Mouse (Mus musculus) embryonic facial prominence, embryonic 14.5 days (tissue): Measurements from ENCODE around the gene Sema7a. TPM values are rescaled to one million over a fixed set of nuclear protein-coding genes. Genes with fewer than 3 reads are reported as not detected.

Experiments used
- ATAC-seq: fragments of 200-750 bp; cut with Nextera tagmentation; 2 replicates; pipeline ENCODE4 v1.8.0; 2017; ENCODE audit warnings: low read depth, moderate number of reproducible peaks, moderate TSS enrichment
- DNase-seq: peaks from one replicate; pipeline ENCODE4 v3.0.0-alpha.2; 2015; ENCODE audit warnings: low spot score
- H3K27ac ChIP-seq: fragments of 300-500 bp; sonication (generic); replicated peaks from 2 replicates; pipeline ENCODE4 v1.5.1; 2014; ENCODE audit warnings: low read depth, mild to moderate bottlenecking, low read length, moderate library complexity
- H3K27me3 ChIP-seq: fragments of 300-500 bp; sonication (generic); replicated peaks from 2 replicates; pipeline ENCODE4 v1.6.1; 2014; ENCODE audit warnings: low read length; ENCODE audit not compliant: control insufficient read depth, insufficient read depth
- H3K36me3 ChIP-seq: fragments of 300-500 bp; sonication (generic); 2 replicates; pipeline ENCODE4 v1.6.1; 2014; ENCODE audit warnings: low read length, mixed read lengths; ENCODE audit not compliant: control insufficient read depth, insufficient read depth
- H3K4me1 ChIP-seq: fragments of 300-500 bp; sonication (generic); 2 replicates; pipeline ENCODE4 v1.6.1; 2014; ENCODE audit warnings: antibody characterized with exemption, low read length; ENCODE audit not compliant: control insufficient read depth, insufficient read depth
- H3K4me2 ChIP-seq: fragments of 300-500 bp; sonication (generic); 2 replicates; pipeline ENCODE4 v1.6.1; 2014; ENCODE audit warnings: low read depth, mild to moderate bottlenecking, low read length, moderate library complexity, mixed read lengths
- H3K4me3 ChIP-seq: fragments of 300-500 bp; sonication (generic); 2 replicates; pipeline ENCODE4 v1.5.1; 2014; ENCODE audit warnings: low read depth, mild to moderate bottlenecking, low read length
- H3K9ac ChIP-seq: fragments of 300-500 bp; sonication (generic); 2 replicates; pipeline ENCODE4 v1.6.1; 2014; ENCODE audit warnings: low read depth, mild to moderate bottlenecking, low read length, moderate library complexity, mixed read lengths
- H3K9me3 ChIP-seq: fragments of 300-500 bp; sonication (generic); 2 replicates; pipeline ENCODE4 v1.6.1; 2016; ENCODE audit warnings: low read length; ENCODE audit not compliant: control insufficient read depth
- WGBS: fragments of 180-500 bp; shearing (Covaris S2); extraction: QIAGEN DNeasy Blood & Tissue Kit; methylation state at CpG from one replicate; pipeline ENCODE4 v1.1.7; 2014; 5-methylcytosine and 5-hydroxymethylcytosine counted together
- polyA plus RNA-seq: library from polyadenylated mRNA; unstranded; fragments of >200 nt; fragmentation: Nextera tagmentation; extraction: Ambion mirVana; gene quantifications from 2 replicates; pipeline ENCODE4 v1.2.1, GENCODE M21; 2014

Sema7a gene
- polyA plus RNA-seq, 1 experiment from 2014 or later, result 1.2 TPM

DNA sequence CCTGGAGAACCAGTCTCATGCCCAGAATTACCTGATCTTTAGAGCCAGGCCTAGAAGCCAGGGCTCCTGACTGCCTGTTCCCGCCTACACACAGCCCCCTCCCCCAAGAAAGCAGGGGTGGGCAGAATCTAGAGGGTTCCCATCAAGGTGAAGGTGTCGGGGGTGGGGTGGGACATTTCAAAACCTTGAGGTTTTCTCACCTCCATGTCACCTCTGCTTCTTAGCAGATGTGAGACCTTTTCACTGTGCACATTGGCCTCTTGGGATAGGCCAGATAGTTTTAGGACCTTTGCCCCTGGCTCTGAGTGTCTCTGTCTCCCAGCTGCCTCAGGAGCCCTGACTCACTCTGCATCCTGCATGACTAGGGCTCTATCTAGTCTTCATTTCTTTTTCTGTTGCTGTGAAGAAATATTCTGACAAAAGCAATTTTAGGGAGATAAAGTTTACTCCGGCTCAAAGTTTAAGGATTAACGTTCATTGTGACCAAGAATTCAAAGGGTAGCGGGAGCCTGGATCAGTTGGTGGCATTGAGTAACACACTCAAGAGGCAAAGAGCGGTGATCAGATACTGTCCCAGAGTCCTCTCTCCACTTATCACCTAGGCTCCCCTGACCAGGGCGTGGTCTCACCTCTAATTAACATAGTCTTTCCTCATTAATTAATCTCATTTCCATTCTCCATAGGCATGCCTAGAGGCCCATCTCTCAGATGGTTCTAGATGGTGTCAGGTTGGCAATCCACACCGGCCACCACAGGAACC is 29.1 kb downstream of the Sema7a start:
- DNase-seq (no peak), ATAC-seq (no peak)
- Histone ChIP-seq H3K27me3 (no peaks in the 10 kb centered on the region), H3K4me2 (no peak overlapping the region), H3K9ac (no peak overlapping the region), H3K9me3 (no peaks in the 10 kb centered on the region), H3K4me1 (peaks cover 18% of the 10 kb centered on the region), H3K27ac (no peak overlapping the region), H3K36me3 (no peaks in the 10 kb centered on the region), H3K4me3 (no peak overlapping the region)
- 89% methylated on average over 8 of the region's 8 CpGs for WGBS

DNA sequence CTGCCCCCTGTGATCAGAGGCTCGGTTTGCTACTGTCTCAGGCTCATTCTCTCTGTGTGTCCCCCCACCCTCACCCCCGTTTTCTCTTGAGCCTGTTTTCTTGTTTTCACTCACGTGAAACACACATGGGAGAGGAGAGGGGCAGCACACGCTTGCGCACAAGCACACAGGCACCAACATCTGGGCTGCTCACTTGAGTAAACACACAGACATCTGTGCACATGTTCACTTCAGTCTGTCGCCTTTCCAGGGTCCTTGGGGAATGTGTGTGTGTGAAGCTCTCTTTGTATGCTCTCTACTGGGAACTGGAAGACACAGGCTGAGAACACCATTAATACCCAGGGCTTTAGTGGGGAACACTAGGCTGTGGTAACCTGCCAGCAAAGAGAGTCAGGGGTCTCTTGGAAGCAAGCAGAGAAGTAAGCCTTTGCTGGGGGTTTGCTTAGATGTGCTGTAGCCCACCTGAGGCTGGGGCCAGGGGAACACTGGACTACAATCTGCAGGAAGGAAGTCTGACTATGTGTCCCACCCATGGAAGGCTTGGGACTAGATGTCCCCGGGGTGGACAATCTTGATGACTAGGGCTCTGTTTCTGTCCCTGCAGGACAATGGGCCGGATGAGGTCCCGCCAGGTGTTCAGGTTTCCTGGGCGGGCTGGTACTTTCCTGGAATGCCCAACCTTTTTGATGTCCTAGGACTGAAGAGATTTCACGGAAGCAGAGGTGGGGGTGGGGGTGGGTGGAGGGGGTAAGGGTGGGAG is 30.0 kb downstream of the Sema7a start:
- Histone ChIP-seq H3K27ac (no peak overlapping the region), H3K27me3 (no peaks in the 10 kb centered on the region), H3K9me3 (no peaks in the 10 kb centered on the region), H3K9ac (no peak overlapping the region), H3K4me3 (no peak overlapping the region), H3K4me1 (peaks cover 18% of the 10 kb centered on the region), H3K36me3 (no peaks in the 10 kb centered on the region), H3K4me2 (no peak overlapping the region)
- peak; percentile 37; the same call in 1 of the 2 replicates for ATAC-seq
- WGBS, result 71% methylated on average over 11 of the region's 11 CpGs
- DNase-seq, result peak; percentile 54

DNA sequence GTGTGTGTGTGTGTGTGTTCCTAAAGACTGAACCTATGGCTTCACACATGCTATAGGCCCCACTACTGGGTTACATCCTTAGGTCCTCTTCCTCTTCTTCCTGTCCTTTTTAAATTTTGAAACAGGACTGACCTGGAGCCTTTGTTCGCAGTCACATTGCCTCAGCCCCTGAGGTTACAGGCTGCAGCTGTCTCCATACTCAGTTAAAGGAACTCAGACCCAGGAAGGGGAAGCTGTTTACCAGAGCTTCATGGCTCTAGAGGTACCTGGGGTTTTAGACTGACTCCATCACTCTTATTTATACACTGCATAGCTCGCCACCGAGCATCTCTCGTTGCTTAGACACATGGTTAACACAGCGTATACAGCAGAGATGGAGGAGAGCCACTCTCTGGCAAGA is 31.5 kb downstream of the Sema7a start:
- no peaks in the 10 kb centered on the region for H3K27me3 ChIP-seq
- H3K4me3 ChIP-seq, result no peak overlapping the region
- no peak overlapping the region for H3K9ac ChIP-seq
- no peak overlapping the region for H3K27ac ChIP-seq
- ATAC-seq (no peak), DNase-seq (no peak)
- WGBS, result 80% methylated on average over 5 of the region's 5 CpGs
- H3K4me2 ChIP-seq, result no peak overlapping the region
- H3K4me1 ChIP-seq, result peaks cover 18% of the 10 kb centered on the region
- H3K36me3 ChIP-seq, result no peaks in the 10 kb centered on the region
- H3K9me3 ChIP-seq, result no peaks in the 10 kb centered on the region

DNA sequence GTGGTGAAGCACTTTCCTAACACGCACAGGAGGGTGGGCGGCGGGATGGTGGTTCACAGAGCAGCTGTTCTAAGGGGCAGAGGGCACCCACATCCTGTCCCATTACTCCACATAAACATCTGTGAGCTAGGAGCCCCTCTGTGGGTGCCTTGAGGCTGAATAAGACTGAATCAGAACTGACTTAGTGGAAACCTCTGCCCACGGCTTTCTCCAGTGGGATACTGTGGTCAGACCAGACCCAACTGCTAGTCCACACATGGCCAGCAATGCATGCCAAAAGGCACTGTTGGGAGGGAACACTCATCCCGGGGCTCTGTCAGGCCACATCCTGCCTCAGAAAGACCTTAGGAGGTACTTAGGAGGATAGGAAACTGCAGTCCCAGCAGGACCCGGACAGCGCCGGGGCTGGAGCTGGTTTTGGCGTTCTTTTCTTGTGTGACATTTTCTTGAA is 32.3 kb downstream of the Sema7a start:
- DNase-seq, result peak; percentile 16
- Histone ChIP-seq H3K4me3 (no peak overlapping the region), H3K4me2 (peak overlapping the region; percentile 20; the same call in 1 of the 2 replicates), H3K9ac (no peak overlapping the region), H3K9me3 (no peaks in the 10 kb centered on the region), H3K4me1 (peaks cover 18% of the 10 kb centered on the region), H3K36me3 (no peaks in the 10 kb centered on the region), H3K27ac (peak overlapping the region; percentile 68), H3K27me3 (no peaks in the 10 kb centered on the region)
- 47% methylated on average over 9 of the region's 9 CpGs for WGBS
- ATAC-seq, result no peak

DNA sequence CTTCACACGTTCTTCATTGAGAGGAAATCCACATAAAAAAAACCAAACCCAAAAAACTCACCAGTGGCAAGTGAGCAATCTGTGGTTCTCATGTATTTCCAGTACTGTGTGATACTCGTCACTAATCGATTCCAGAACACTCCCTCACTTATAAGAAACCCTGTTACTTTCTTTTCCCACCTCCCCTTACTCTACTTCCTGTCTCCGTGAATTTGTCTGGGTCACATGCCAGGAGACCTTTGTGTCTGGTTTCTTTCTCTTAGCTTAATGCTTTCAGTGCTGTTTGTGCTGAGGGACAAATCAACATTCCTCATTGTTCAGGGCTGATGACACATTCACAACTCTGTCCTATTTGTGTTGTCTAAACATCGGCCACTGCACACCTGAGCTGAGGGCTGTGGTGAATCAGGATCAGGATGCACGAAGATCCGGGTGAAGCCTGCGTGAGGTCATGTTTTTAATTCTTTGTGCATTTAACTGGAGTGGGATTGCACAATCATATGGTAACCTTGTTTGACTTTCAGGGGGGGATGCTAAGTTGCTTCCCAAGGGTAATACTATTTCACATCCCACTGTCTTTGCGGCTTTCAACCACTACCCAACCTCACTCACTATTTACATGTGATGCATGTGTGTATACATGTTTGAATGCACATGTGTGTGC is 33.0 kb downstream of the Sema7a start:
- Histone ChIP-seq H3K36me3 (no peaks in the 10 kb centered on the region), H3K27me3 (no peaks in the 10 kb centered on the region), H3K4me3 (no peak overlapping the region), H3K4me1 (peaks cover 18% of the 10 kb centered on the region), H3K27ac (peak overlapping the region; percentile 68), H3K9ac (no peak overlapping the region), H3K4me2 (peak overlapping the region; percentile 20; the same call in 1 of the 2 replicates), H3K9me3 (no peaks in the 10 kb centered on the region)
- peak; percentile 46 for DNase-seq
- 32% methylated on average over 9 of the region's 9 CpGs for WGBS
- no peak for ATAC-seq

DNA sequence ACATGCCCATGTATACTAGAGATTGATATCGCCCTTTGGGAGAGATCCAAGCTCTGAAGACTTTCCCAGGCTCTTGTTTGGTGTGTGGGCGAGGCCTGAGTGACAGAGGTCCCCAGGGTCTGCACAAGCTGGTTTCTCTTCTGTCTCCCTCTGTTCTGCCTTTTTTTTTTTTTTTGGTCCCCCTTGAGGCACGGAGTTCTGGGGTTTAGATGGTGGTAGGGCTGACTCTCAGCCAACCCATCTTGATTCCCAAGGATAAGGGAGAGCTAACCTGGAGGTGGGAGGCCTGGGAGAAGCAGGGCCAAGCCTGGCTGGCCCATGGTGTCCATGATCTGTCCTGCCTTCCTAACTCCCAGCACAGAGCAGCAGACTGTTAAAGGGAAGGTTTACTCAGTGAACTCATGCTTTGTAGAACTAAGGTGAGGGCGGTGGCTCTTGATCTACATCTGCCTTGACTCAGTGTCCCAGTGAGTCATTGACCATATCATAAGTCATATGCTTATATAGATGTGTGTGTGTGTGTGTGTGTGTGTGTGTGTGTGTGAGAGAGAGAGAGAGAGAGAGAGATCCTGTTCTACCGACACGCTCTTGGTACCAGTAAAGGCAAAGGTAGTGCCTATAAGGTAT is 33.6 kb downstream of the Sema7a start:
- Histone ChIP-seq H3K27ac (0 out of 2 replicates have a peak overlapping the region, but pooled peaks have one; percentile 0), H3K4me2 (no peak overlapping the region), H3K27me3 (no peaks in the 10 kb centered on the region), H3K9ac (no peak overlapping the region), H3K4me1 (peaks cover 18% of the 10 kb centered on the region), H3K9me3 (no peaks in the 10 kb centered on the region), H3K4me3 (no peak overlapping the region), H3K36me3 (no peaks in the 10 kb centered on the region)
- no peak for DNase-seq
- 78% methylated on average over 6 of the region's 6 CpGs for WGBS
- no peak for ATAC-seq

DNA sequence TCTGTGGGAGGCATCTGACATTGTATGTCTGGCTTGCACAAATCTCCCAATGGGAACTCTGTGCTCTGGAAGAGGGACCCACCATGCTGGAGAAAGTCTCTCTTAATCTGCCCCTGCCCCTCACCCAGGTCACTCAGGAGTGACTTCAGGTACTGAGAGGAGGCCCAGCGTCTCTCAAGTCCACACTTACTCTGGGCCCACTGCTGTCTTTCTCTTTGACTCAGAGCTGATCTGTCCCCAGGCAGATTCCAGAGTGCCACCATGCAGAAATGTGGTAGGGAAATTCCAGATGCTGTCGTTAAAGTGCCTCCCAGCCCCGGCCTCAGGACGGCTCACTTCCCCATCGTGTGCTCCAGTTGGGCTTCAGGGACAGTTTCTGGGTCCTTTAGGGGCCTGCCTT is 34.3 kb downstream of the Sema7a start:
- Histone ChIP-seq H3K27me3 (no peaks in the 10 kb centered on the region), H3K36me3 (no peaks in the 10 kb centered on the region), H3K9ac (no peak overlapping the region), H3K9me3 (no peaks in the 10 kb centered on the region), H3K4me3 (no peak overlapping the region), H3K4me1 (peaks cover 18% of the 10 kb centered on the region), H3K4me2 (no peak overlapping the region), H3K27ac (no peak overlapping the region)
- no peak for ATAC-seq
- WGBS, result 52% methylated on average over 3 of the region's 5 CpGs
- DNase-seq, result no peak

DNA sequence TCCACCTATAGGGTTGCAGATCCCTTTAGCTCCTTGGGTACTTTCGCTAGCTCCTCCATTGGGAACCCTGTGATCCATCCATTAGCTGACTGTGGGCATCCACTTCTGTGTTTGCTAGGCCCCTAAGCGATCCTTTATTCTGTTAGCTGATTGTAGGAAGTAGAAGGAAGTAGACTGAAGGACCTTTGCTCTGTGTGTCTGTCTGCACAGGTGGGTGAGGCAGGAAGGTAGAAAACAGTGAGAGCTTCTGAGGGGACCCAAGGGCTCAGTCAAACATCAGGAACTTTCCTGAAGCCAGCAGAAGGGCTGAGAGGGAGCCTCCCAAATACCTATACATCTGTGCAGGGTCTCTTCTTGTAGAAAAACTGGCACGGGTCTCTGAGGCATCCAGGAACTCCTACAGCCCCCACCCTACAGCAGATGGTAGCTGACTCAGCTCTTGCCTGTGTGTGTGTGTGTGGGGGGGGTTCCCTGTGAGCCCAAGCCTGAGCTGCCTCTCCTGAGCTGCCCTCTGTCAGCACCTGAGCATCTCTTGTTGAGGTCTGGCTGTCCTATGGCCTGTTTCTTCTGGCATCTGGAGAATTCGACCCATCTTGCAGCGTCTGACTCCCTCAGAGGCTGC is 35.4 kb downstream of the Sema7a start:
- no peaks in the 10 kb centered on the region for H3K27me3 ChIP-seq
- H3K27ac ChIP-seq, result no peak overlapping the region
- DNase-seq (no peak), ATAC-seq (no peak)
- H3K9me3 ChIP-seq, result no peaks in the 10 kb centered on the region
- WGBS, result 70% methylated on average over 5 of the region's 5 CpGs
- H3K9ac ChIP-seq, result no peak overlapping the region
- H3K4me1 ChIP-seq, result peaks cover 18% of the 10 kb centered on the region
- no peak overlapping the region for H3K4me2 ChIP-seq
- H3K4me3 ChIP-seq, result no peak overlapping the region
- H3K36me3 ChIP-seq, result no peaks in the 10 kb centered on the region
